Mouse (Mus musculus) embryonic fibroblast, embryonic 13.5 days (primary cell): ENCODE data around the gene Erbb2.

Experiments used
- CTCF ChIP-seq: IDR thresholded peaks from 2 replicates; pipeline ENCODE4 v1.5.1; 2011; ENCODE audit warnings: mild to moderate bottlenecking, control low read depth, low read length, moderate library complexity, borderline replicate concordance; ENCODE audit not compliant: insufficient read depth
- POLR2A ChIP-seq: IDR thresholded peaks from 2 replicates; pipeline ENCODE4 v1.6.1; 2011; ENCODE audit warnings: low read depth, mild to moderate bottlenecking, control low read depth, low read length, moderate library complexity

DNA sequence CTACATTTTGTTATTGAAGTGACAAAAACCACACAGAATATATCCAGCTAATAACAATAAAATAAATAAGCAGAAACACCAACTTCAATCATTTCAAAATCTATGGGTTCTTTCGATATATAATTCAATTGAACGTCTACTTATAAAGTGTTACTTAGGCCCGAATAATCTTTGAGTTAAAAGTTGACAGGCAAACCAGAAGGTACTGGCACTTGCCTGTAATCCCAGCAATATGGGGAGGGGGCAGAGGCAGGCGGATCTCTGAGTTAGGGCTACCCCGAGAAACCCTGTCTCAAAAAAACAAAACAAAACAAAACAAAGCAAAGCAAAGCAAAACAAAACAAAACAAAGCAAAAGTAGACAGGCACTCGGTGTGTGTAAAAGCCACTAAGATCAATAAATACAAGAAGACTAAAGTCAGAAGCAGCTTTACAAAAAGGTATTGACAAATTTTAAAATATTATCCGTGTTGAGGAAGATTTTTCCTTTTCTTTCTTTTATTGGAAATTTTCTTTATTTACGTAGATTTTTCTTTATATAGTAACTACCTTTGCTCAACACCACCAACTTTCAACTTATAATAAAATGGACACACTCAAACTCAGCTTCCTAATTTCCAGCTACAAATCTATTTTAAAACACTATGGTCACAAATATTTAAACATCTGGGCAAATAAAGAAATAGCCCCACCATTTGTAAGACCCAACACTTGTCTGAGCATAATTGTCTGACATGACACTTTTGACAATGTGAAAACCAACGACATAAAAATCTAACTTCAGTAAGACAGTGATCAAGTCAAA is 63.6 kb downstream of the Erbb2 start:
- TF ChIP-seq POLR2A (no peak), CTCF (no peak)
